Mouse (Mus musculus) adrenal gland, adult (tissue): Measurements from ENCODE around the gene Gm48552.
A peak's percentile ranks its signal among the peaks of the same experiment; 100 is the strongest.

ENCODE experiments used
- DNase-seq, 2 experiments: peaks; one replicate each; pipeline ENCODE4 v3.0.0; 2022 to 2023; ENCODE audit warnings: low spot score in 1 of 2; ENCODE audit not compliant: inconsistent age in 2 of 2

Gm48552 gene

DNA sequence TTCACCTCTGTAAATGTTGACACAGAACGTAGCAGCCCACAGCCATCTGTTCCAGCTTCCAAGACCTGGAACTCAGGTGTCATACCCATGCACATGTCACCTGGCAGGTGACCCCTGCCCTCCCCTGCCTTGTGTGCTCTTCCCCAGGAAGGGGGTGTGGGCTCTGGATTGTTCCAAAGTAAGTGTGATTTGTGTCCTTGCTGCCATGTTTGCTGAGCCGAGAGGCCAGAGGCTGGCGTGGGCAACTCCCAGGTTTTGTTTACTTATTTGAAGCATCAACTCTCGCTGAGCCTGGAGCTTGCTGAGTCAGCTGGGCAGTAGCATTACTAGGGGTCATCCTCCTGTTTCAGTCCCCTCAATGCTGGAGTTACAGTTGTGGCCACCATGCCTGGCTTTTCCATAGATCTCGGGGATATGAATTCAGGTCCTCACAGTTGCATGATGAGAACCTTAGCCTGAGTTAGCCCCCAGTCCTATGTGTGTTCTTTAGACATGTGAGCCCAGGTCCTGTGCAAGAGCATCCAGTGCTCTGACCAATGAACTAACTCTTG lies at the start of gene Gm48552:
Gene Gm48552 (plus strand): TSS at position 501 of the 551 bp plus-strand sequence.
- DNase-seq = no peak

DNA sequence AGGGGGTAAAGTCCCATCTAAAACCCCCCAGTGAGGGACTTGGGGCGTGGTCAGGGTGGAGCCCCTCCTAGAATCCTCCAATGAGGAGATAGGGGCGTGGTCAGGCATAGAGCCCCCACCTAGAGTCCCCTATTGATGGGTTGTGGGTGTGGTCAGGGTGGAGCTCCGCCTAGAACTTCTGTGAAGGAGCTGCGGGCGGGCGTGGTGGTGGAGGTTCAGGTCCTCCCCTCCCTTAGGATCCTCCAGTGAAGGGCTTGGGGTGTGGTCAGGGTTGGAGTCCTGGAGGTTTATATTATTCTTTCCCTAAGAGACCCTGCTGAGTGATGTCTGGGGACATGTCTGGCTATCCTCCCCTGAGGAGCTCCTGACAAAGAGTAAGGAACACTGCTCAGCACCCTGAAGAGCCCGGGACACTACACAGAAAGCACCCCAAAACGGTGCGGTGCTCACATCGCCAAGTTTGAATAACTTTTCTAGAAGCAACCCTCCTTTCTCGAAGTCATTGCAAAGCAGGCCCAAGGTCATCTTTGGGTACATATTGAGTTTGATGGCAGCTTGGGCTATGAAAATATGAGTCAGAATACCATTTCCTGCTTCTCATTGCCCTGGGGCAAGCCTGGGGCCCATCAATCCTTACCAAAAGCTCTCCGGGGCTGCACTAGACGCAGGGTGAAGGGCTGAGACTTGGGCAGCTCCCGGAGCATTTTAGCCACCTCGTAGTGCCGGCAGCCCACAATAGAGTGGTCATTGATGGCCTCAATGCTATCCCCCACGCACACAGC lies 48.1 kb upstream of the Gm48552 start:
- no peak for DNase-seq

DNA sequence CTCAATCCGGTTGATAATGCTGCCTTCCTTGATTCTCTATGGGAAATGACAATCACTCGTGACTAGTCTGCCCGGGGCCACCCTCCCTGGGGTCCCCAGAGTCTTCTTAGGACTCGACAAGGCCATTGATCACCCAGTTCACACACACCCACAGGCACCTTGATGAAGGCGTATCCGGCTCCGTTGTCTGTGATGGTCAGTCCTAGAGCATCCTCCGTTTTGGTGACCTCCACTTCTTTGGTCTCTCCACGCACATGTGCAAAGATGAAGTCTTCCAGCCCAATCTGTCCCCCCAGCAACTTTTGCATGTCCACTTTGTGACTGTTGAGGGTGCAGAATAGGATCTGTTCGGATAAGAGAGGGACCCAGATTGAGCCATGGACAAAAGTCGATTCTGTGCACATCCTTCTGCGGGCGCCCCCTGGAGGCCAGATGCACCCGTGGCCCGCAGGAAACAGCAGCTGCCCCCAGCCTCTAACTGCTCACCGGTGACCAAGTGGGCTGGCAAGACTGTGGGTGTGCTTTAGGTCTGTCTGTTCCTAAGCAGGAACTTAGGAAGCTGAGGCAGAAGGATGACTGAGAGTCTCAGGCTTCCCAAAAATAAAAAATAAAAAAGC lies 47.4 kb upstream of the Gm48552 start:
- peak; percentile 77 to 92 for DNase-seq

DNA sequence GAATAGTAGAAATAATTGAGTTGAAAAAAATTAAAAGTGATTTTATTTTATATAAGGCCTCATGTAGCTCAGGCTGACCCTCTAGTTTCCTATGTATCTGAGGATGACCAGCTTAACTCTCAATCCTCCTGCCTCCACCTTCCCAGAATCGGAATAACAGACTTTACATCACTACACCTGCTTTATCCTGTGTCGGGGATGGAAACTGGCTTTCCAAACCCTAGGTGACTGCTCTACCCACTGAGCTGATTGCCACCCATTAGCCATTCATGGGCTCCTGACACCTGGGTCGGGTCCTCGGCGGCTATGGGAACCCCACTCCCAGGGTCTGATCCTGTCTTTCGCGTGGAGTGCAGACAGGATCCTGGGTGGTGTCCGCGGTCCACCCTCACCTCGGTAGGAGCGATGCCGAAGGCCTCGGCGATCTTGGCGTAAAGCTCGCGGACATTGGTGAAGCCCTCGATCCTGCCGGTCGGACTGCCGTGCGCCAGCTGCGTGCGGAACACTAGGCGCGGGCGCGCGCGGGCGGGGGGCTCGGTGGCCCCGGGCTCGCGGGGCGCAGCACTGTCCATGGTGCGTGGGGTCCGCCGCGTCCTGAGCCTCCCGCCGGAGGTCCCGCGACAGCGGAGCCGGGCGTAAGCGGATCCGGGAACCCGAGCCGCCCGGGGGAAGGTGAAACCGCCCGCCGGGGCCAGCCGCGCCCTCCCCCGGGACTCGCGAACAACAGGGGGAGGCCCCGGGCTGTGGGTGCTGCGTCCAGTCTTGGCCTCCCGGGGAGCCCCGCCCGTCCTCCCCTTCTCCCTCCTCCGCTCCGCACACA lies 45.9 kb upstream of the Gm48552 start, which contains the start of gene Gipc3:
Gene Gipc3 (minus strand): TSS at position 581 of the 820 bp plus-strand sequence.
- peak; percentile 58 to 78 for DNase-seq

DNA sequence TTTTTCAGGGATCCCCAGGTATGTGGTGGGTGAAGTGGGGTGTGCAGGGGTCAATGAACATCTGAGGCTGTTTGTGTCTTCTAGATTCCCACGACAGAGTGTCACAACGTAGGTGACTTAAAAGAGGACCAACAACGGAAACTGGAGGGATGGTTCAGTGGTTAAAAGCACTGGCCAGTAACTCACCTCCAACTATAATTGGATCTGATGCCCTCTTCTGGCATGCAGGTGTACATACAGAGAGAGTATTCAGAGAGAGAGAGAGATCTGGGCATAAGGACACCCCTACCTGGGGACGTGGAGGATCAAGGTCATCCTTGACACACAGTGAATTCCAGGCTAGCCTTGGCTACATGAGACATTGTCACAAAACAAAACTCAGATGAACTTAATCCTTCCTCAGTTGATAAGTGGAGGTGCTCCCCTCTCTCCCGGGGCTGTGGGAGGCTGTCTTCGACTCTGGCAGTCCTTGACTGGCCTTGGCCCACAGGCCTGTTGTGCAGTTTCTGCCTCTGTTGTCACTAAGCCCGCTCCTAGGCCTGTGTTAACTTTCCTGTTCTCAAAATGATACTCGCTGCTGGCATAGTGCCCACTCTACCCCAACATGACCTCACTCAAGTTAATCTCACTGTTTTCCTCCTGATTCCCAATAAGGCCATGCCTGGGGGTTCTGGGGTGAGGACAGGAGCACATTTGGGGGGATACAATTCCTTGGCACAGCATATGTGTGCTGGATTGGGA lies 44.2 kb upstream of the Gm48552 start:
- peak in 1 of 2 experiments; percentile 84 for DNase-seq

DNA sequence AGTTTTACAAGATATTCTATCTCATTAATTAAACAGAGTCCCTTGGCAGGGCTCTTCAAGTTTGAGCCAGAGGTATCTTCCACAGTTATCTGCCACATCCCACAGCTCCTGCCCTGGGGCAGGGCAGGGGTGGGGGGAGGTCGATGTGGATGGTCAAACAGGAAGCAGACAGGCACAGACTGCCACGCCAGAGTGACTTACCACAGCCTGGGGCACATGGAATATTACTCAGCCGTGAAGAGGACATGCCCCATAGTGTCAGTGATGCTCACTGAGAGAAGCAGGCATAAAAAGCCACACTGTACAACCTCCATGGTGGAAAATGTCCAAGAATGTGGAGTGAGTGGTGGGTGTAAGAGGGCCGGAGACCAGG lies 43.7 kb upstream of the Gm48552 start:
- no peak for DNase-seq

DNA sequence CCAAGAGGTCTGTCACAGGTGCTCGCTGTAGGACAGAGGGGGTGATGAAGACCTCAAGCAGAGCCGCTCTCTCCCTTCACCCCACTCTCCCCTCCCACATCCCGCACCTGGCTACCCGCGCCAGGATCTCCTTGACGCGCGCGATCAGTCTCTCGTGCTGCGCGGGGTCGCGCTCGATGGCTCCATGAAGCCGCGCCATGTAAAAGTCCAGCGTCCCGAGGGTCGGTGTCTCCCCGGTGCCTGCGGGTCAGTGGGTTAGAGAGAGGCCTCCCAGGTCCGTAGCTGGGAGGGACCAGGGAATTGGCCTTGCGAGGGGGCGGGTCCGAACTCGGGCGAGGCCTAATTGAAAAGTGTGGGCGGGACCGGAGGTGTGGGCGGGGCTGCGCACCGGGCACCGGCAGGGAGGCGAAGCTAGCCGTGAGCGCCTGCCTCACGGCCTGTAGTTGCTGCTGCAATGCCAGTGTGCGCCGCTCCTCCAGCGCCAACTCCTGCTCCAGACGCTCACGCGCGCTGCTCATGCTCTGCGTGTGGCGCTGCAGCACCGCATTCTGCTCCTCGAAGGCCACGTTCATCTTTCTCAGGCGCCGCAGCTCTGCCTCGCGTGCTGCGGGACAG lies 42.2 kb upstream of the Gm48552 start:
- DNase-seq = peak; percentile 90 to 95

DNA sequence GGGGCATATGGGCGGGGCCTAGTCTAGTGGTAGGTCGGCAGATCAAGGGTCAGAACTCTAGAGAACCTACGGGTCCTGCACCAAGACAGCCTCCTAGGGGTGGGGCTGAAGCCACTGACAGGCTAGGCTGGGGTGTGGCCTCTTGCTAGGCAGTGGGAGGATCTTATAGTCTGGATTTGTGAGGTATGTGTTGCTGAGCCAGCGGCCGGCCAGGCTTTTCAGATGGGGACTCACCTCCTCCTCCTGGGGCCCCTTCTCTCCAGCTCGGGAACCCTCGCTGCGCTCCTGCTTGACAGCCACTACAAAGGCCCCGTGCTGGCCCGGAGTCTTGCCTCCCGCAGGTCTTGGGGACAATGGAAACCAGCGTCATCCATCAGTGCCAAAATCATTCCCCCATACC lies 39.7 kb upstream of the Gm48552 start:
- DNase-seq = peak; percentile 70 to 79

DNA sequence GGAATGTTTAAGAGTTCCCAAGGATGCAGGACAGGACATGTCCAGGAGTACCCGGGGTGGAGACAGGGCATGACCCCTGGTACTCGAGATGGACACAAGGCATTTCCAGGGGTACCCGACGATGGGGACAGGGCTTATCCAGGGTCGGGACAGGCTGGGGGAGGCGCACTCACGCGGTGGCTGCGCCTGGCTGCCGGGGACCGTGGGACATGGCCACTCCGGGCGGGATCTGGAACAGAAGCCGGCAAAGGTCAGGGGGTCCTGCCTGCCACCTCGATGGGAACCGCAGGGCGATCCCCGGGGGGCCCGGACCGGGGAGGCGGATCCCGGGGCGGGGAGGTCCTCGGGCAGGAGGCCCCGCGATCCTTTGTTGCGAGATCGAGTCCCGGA lies 38.8 kb upstream of the Gm48552 start:
- no peak for DNase-seq

DNA sequence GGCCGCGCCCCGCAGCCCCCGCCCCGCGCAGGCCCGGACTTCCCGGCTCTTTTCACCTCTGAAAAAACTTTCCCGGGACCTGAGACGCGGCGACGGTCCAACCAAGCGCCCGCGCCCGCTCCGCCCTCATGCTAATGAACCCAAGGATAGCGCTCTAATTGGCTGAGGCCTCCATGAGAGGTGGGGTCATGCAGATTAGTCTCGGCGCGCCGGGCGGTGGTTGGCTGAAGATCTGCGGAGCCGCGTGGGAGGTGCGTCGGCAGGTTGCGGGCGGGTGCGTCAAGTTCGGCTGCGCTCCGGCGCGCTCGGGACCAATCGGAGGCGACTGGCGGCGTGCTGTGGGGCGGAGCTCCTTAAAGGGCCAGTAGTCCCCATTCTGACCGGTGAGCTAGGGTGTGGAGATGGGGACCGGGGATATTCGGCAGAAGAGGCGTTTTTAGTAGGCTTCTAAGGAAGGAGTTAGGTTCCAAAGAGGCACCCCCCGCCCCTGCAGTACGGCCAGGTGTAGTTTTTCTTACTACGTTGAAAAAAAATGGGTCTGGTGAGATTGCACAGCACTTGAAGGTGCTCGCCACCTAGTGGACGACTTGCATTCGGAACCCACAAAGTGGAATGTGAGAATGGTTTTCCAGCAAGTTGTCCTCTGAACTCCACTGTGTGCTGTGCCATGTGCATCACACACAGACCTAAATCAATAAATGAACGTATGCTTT lies 38.3 kb upstream of the Gm48552 start, which contains the start of gene Hmg20b:
Gene Hmg20b (minus strand): TSS at position 130 of the 713 bp plus-strand sequence.
- peak; percentile 99 to 100 for DNase-seq

DNA sequence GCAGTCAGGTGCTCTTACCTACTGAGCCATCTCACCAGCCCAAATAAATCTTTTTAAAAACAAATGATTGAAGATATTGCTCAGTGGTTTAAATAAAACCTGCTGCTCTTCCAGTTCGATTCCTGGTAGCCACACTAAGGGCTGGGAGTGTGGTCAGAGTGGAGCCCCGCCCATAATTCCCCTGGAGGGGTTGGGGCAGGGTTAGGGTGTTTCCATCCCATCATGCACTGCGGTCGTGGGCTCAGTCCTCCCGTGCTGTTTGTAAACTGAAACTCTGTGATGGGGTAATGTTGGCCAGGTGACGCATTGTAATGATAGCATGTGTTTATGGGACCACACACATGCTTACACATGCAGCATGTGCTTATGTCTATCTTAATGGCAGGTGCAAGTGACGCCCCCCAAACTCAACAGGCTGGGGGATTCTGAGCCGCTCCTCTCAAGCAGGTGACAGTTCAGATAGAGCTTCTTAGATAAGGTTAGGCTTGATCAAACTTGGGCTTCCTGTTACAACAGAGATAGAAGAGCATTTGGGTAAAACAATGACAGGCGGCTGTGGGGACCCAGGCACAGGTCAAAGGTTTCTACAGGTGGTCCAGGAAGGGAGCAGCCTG lies 37.0 kb upstream of the Gm48552 start:
- no peak for DNase-seq

DNA sequence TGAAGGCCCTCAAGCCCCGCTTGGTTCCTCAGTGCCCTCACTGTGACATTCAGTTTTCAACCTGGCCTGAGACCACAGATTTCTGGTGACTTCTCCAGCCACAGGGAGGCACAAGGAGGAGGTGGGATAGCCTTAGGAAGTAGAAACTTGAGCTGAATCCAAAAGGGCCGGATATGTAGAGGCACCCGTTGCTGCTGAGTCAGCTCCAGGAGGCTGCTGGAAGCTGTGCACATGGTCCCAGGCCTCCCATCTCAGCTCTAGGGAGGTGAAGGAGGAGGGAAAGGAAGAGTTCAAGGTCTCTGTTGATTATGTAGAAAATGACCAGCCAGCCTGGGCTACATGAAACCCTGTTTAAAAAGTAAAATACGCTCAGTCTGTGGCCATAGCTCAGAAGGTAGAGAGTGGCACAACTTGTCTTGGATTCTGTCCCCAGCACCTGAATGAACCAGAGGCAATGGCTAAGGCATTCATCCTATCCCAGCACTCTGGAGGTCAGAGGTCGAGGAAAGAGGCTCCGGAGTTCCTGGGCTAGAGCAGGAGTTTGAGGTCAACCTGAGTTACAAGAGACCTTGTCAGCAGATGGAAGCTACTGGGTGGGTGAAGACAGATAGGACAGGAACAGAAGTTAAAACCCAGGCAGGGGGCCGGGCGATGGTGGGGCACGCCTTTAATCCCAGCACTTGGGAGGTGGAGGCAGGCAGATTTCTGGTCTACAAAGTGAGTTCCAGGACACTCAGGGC lies 33.9 kb upstream of the Gm48552 start:
- no peak for DNase-seq

DNA sequence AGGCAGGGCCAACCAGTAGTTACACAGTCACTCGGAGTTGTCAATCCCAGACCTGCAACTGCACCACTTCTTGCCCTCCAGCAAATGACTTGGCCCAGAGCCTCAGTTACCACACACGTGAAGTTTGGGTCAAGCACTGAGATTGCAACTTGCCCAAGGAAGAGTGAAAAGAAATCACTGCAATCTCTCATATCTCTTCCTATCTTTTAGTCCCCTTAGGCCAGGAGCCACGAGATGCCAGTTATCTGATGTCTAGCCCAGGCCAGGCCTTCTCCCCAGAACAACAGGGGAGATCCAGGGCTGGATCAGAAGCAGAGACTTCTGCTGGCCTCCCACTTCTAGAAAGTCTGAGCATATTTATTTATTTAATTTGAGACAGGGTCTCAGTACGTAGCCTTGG lies 33.3 kb upstream of the Gm48552 start:
- DNase-seq = no peak

DNA sequence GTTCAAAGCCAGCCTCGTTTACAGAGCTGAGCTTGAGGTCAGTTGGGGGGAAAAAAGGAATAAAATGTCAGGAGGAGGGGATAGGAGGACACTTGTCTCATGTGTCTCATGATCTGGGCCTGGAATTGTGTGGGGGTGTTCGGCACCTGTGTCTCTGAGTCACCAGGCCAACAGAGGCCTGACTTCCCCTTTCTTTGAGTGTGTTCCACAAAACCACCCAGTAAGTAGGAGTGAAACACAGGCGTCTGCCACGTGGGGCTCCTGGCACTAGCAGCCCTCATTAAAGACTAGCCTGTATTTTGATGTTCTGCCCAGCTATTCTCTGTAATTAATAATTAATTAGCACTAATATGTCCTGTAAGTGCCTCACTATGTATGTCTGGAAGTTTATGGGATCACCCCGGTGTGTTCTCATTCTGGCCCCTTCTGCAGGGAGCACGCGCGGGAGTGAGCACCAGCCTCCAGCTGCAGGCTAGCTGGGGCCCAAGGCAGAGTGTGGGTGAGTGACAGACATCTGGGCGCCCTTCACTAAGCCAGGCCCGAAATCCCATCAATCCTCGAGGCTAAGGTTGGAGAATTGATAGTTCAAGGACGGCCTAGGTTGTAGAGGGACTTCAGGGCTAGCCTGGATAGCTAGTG lies 32.3 kb upstream of the Gm48552 start:
- no peak for DNase-seq

DNA sequence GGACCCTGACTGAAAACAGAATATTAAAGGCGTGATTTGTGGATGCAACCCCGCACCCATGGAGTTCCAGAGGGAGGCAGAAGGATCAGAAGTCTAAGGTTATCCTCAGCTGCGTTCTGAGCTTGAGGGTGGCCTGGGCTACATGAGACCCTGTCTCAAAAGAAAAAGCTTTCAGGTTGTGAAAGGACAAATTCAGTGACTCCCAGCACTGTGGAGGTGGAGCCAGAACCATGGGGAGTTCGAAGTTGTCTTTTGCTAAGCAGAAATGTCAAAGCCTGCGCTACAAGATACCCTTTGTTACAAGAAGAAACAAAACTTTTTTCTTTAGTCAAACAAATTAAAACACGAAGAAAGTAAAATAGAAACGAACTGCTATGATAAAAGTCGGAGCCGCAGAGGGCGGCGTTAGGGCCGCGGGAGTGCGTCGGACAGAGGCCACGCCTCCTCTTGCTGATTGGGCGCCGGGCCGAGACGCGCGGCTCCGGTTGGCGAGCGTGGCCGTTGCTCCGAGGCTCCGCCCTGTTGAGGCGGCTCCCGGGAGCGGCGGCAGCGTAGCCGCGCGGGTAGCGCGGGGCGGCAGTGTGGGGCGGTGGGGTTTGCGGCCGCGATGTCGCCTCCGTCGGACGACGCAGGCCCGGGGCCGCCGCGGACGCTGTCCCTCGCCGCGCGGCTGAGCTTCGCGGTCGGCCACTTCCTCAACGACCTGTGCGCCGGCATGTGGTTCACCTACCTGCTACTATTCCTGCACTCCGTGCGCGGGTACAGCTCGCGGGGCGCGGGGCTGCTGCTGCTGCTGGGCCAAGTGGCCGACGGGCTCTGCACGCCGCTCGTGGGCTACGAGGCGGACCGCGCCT lies 31.6 kb upstream of the Gm48552 start, which contains the start of gene Mfsd12:
Gene Mfsd12 (plus strand): TSS at position 501 of the 854 bp plus-strand sequence.
- DNase-seq = peak; percentile 93 to 96

DNA sequence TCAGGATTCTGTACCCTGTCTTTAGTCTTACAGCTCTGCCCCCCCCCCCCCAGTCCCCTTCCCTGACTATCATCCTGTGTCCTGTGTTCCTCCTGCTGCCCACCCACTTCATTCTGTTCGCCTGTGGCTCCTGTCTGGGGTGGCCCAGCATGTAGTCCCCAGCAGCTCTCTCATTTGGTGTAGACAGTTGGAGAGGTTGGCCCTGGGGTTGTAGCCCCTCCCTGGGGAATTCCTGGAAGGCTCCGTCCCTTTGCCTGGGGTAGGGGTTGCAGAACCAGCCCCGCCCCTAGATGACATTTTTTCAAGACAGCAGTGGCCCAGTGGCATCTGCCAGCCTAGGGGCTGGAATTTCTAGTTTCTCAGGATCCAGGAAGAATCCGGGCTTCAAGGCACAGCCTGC lies 30.6 kb upstream of the Gm48552 start:
- no peak for DNase-seq

DNA sequence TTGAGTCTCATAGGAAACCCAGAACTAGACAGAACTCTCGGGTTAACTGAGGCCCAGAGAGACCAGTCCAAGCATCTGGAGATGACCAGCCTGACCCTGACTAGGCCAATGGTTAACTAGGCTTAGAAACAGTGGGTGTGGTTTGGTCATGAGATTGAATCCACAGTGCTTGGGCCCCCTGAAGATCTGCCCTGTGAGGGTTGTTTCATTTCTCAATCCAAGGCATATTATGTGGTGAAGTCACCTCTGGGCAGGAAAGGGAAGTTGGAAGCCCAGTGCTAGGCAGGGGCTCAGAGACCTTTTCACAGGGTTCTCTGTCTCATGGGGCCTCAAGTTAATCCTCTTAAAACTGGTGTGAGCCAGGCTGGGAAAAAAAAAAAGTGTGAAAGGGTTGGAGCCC lies 30.0 kb upstream of the Gm48552 start:
- no peak for DNase-seq
